Mouse (Mus musculus) forebrain, embryonic 13.5 days (tissue): ENCODE results near the gene 5730522E02Rik. TPM values are rescaled to one million over a fixed set of nuclear protein-coding genes. Genes with fewer than 3 reads are reported as not detected.

Source experiments
- ATAC-seq: fragments of 200-750 bp; cut with Nextera tagmentation; 2 replicates; pipeline ENCODE4 v1.8.0; 2017
- H3K27ac ChIP-seq: fragments of 300-500 bp; sonication (generic); 2 replicates; pipeline ENCODE4 v1.5.1; 2015; ENCODE audit warnings: inconsistent platforms, mild to moderate bottlenecking, moderate library complexity
- H3K27me3 ChIP-seq: fragments of 300-500 bp; sonication (generic); 2 replicates; pipeline ENCODE4 v1.6.1; 2015; ENCODE audit warnings: mild to moderate bottlenecking, inconsistent platforms
- H3K36me3 ChIP-seq: fragments of 300-500 bp; sonication (generic); 2 replicates; pipeline ENCODE4 v1.6.1; 2015; ENCODE audit warnings: mild to moderate bottlenecking, inconsistent platforms; ENCODE audit not compliant: poor library complexity, severe bottlenecking
- H3K4me1 ChIP-seq: fragments of 300-500 bp; sonication (generic); 2 replicates; pipeline ENCODE4 v1.6.1; 2015; ENCODE audit warnings: inconsistent platforms
- H3K4me2 ChIP-seq: fragments of 300-500 bp; sonication (generic); 2 replicates; pipeline ENCODE4 v1.6.1; 2015; ENCODE audit warnings: inconsistent platforms, mild to moderate bottlenecking, moderate library complexity
- H3K4me3 ChIP-seq: fragments of 300-500 bp; sonication (generic); 2 replicates; pipeline ENCODE4 v1.5.1; 2015; ENCODE audit warnings: mild to moderate bottlenecking, inconsistent platforms
- H3K9ac ChIP-seq: fragments of 300-500 bp; sonication (generic); 2 replicates; pipeline ENCODE4 v1.6.1; 2015; ENCODE audit warnings: mild to moderate bottlenecking, inconsistent platforms
- H3K9me3 ChIP-seq: fragments of 300-500 bp; sonication (generic); replicated peaks from 2 replicates; pipeline ENCODE4 v1.6.1; 2016; ENCODE audit warnings: inconsistent platforms
- WGBS: fragments of 180-500 bp; shearing (Covaris S2); methylation state at CpG from one replicate; pipeline ENCODE4 v1.1.7; 2015; 5-methylcytosine and 5-hydroxymethylcytosine counted together
- polyA plus RNA-seq: library from polyadenylated mRNA; unstranded; fragments of >200 nt; fragmentation: Nextera tagmentation; extraction: Ambion mirVana; gene quantifications from 2 replicates; pipeline ENCODE4 v1.2.1, GENCODE M21; 2015

5730522E02Rik gene
- polyA plus RNA-seq, 1 experiment from 2014 or later, result 15.9 TPM

GRCm38 (mm10) chr11:25606886-25607285 lies 603.7 kb downstream of the 5730522E02Rik start:
- peaks cover 8% of the 10 kb centered on the region for H3K4me1 ChIP-seq
- peak; percentile 8; the same call in 1 of the 2 replicates for ATAC-seq
- WGBS, result 2% methylated on average over 2 of the region's 2 CpGs
- H3K9me3 ChIP-seq, result no peaks in the 10 kb centered on the region
- no peaks in the 10 kb centered on the region for H3K27me3 ChIP-seq
- no peaks in the 10 kb centered on the region for H3K36me3 ChIP-seq
- H3K4me2 ChIP-seq, result no peak overlapping the region
- no peak overlapping the region for H3K4me3 ChIP-seq
- H3K27ac ChIP-seq, result no peak overlapping the region
- no peak overlapping the region for H3K9ac ChIP-seq

- 67% methylated on average over 5 of the region's 5 CpGs for WGBS
- Histone ChIP-seq H3K36me3 (no peaks in the 10 kb centered on the region), H3K4me3 (no peak overlapping the region), H3K9ac (no peak overlapping the region), H3K27me3 (no peaks in the 10 kb centered on the region), H3K9me3 (no peaks in the 10 kb centered on the region), H3K4me1 (0 out of 2 replicates have a peak, but pooled peaks cover 10% of the 10 kb centered on the region), H3K4me2 (no peak overlapping the region), H3K27ac (no peak overlapping the region)
- ATAC-seq, result no peak
These were observed 610.5 kb downstream of the 5730522E02Rik start for GRCm38 (mm10) chr11:25600030-25600429.

GRCm38 (mm10) chr11:25595303-25595702 lies 615.3 kb downstream of the 5730522E02Rik start:
- Histone ChIP-seq H3K9me3 (no peaks in the 10 kb centered on the region), H3K4me3 (no peak overlapping the region), H3K36me3 (no peaks in the 10 kb centered on the region), H3K4me1 (peaks cover 18% of the 10 kb centered on the region), H3K4me2 (no peak overlapping the region), H3K9ac (no peak overlapping the region), H3K27ac (no peak overlapping the region), H3K27me3 (no peaks in the 10 kb centered on the region)
- ATAC-seq, result no peak
- 20% methylated on average over 6 of the region's 6 CpGs for WGBS

- H3K9me3 ChIP-seq, result no peaks in the 10 kb centered on the region
- H3K4me3 ChIP-seq, result no peak overlapping the region
- peaks cover 14% of the 10 kb centered on the region for H3K4me1 ChIP-seq
- H3K27me3 ChIP-seq, result no peaks in the 10 kb centered on the region
- WGBS, result 64% methylated on average over 3 of the region's 3 CpGs
- no peak overlapping the region for H3K9ac ChIP-seq
- no peak for ATAC-seq
- H3K36me3 ChIP-seq, result no peaks in the 10 kb centered on the region
- H3K4me2 ChIP-seq, result no peak overlapping the region
- no peak overlapping the region for H3K27ac ChIP-seq
These were observed 615.8 kb downstream of the 5730522E02Rik start for GRCm38 (mm10) chr11:25594780-25595179.

- ATAC-seq, result peak; percentile 63
- Histone ChIP-seq H3K4me1 (peaks cover 8% of the 10 kb centered on the region), H3K4me2 (no peak overlapping the region), H3K36me3 (no peaks in the 10 kb centered on the region), H3K9ac (no peak overlapping the region), H3K9me3 (no peaks in the 10 kb centered on the region), H3K27ac (peak overlapping the region; percentile 48), H3K27me3 (no peaks in the 10 kb centered on the region), H3K4me3 (no peak overlapping the region)
- 6% methylated on average over 3 of the region's 3 CpGs for WGBS
These were observed 618.3 kb downstream of the 5730522E02Rik start for GRCm38 (mm10) chr11:25592268-25592667.

GRCm38 (mm10) chr11:25590215-25590614 lies 620.3 kb downstream of the 5730522E02Rik start:
- H3K4me2 ChIP-seq, result no peak overlapping the region
- H3K4me1 ChIP-seq, result peaks cover 8% of the 10 kb centered on the region
- ATAC-seq, result no peak
- H3K4me3 ChIP-seq, result no peak overlapping the region
- no peak overlapping the region for H3K27ac ChIP-seq
- H3K36me3 ChIP-seq, result no peaks in the 10 kb centered on the region
- H3K27me3 ChIP-seq, result no peaks in the 10 kb centered on the region
- H3K9ac ChIP-seq, result no peak overlapping the region
- H3K9me3 ChIP-seq, result no peaks in the 10 kb centered on the region
- 69% methylated on average over 4 of the region's 4 CpGs for WGBS

GRCm38 (mm10) chr11:25589509-25589908 lies 621.1 kb downstream of the 5730522E02Rik start:
- Histone ChIP-seq H3K4me3 (no peak overlapping the region), H3K4me1 (peaks cover 7% of the 10 kb centered on the region), H3K36me3 (no peaks in the 10 kb centered on the region), H3K4me2 (no peak overlapping the region), H3K9ac (no peak overlapping the region), H3K27me3 (no peaks in the 10 kb centered on the region), H3K9me3 (no peaks in the 10 kb centered on the region), H3K27ac (no peak overlapping the region)
- no peak for ATAC-seq
- WGBS, result 60% methylated on average over 1 of the region's 1 CpGs

GRCm38 (mm10) chr11:25574129-25574465 lies 636.5 kb downstream of the 5730522E02Rik start:
- Histone ChIP-seq H3K9ac (no peak overlapping the region), H3K9me3 (no peaks in the 10 kb centered on the region), H3K27me3 (no peaks in the 10 kb centered on the region), H3K4me3 (no peak overlapping the region), H3K4me2 (no peak overlapping the region), H3K36me3 (no peaks in the 10 kb centered on the region), H3K27ac (no peak overlapping the region), H3K4me1 (peaks cover 7% of the 10 kb centered on the region; the same call in 1 of the 2 replicates)
- 65% methylated on average over 9 of the region's 9 CpGs for WGBS
- peak; percentile 76; the same call in 1 of the 2 replicates for ATAC-seq

GRCm38 (mm10) chr11:25573408-25574128 lies 637.0 kb downstream of the 5730522E02Rik start:
- Histone ChIP-seq H3K27me3 (no peaks in the 10 kb centered on the region), H3K9me3 (no peaks in the 10 kb centered on the region), H3K27ac (no peak overlapping the region), H3K4me3 (no peak overlapping the region), H3K4me1 (peaks cover 7% of the 10 kb centered on the region; the same call in 1 of the 2 replicates), H3K4me2 (no peak overlapping the region), H3K9ac (no peak overlapping the region), H3K36me3 (no peaks in the 10 kb centered on the region)
- WGBS, result 42% methylated on average over 7 of the region's 7 CpGs
- ATAC-seq, result peak; percentile 81

GRCm38 (mm10) chr11:25571396-25571795 lies 639.2 kb downstream of the 5730522E02Rik start:
- 79% methylated on average over 2 of the region's 2 CpGs for WGBS
- Histone ChIP-seq H3K36me3 (no peaks in the 10 kb centered on the region), H3K4me3 (no peak overlapping the region), H3K9me3 (no peaks in the 10 kb centered on the region), H3K9ac (no peak overlapping the region), H3K4me2 (no peak overlapping the region), H3K4me1 (peaks cover 7% of the 10 kb centered on the region; the same call in 1 of the 2 replicates), H3K27me3 (no peaks in the 10 kb centered on the region), H3K27ac (no peak overlapping the region)
- no peak for ATAC-seq
